Mouse (Mus musculus): ENCODE results near the gene Zfp746. TPM values are rescaled to one million over a fixed set of nuclear protein-coding genes. Genes with fewer than 3 reads are reported as not detected.

The Zfp746 gene
- polyA plus RNA-seq, 1 experiment from 2014 or later: 18.3 TPM

DNA sequence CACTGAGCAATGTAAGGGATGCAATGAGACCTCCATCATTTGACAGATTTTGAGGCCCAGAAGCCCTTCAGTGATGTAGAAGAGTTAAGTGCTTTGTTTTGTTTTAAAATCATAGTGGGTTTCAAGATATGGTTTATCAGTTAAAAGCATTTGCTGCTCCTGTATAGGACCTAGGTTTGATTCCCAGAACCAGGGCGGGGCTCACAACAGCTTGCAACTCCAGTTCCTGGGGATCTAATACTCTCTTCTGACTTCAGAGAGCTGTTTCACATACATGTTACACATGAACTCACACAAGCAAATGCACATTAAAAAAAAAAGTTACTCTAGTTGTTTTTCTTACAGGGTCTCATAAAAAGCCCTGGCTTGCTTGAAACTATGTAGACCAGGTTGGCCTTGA, 25.5 kb downstream of the Zfp746 start:
- H3K9ac ChIP-seq (ENCODE audit: low read depth, low read length): no peak overlapping the region
- H3K4me2 ChIP-seq (ENCODE audit: low read length): no peak overlapping the region
- no peak for ATAC-seq (replicated peaks; ENCODE audit: low FRiP score, low read depth)
- H3K4me3 ChIP-seq (replicated peaks; ENCODE audit: low read depth, low read length): no peak overlapping the region
- 96% methylated on average over 1 of the region's 1 CpGs for WGBS
- H3K27me3 ChIP-seq (ENCODE audit: insufficient read depth, low read length): no peaks in the 10 kb centered on the region
- no peak for TF ChIP-seq CTCF (IDR thresholded peaks at IDR 0.05; ENCODE audit: low read depth)
- no peaks in the 10 kb centered on the region for H3K4me1 ChIP-seq (replicated peaks; ENCODE audit: insufficient read depth, low read length)
- peaks cover 37% of the 10 kb centered on the region for H3K36me3 ChIP-seq (ENCODE audit: insufficient read depth, low read length)
- no peaks in the 10 kb centered on the region for H3K9me3 ChIP-seq (replicated peaks; ENCODE audit: low read length)
- no peak for DNase-seq (ENCODE audit: low spot score)
- H3K27ac ChIP-seq: no peak overlapping the region

DNA sequence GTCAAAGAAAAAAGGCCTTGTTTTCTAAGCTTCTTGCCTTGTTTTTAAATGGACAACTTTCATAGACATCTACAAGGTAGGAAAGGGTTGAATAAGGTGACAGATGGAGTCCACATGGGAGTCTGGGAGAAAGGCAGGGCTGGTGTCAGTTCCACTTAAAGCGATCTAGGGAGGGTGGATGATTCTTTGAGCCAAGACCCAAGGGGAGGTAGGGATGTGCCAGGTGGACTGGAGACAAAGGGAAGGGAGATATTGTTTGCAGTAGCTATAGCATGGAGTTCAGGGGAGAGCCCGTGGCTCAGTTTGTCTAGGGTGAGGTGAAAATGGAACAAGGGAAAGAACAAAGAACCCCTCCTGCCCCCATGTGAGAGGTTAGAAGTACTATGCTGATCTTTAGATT, 26.0 kb downstream of the Zfp746 start:
- DNase-seq (ENCODE audit: low spot score): no peak
- Histone ChIP-seq H3K4me1 (replicated peaks; ENCODE audit: insufficient read depth, low read length) (no peaks in the 10 kb centered on the region), H3K4me3 (replicated peaks; ENCODE audit: low read depth, low read length) (no peak overlapping the region), H3K9ac (ENCODE audit: low read depth, low read length) (no peak overlapping the region), H3K27ac (no peak overlapping the region), H3K36me3 (ENCODE audit: insufficient read depth, low read length) (peaks cover 33% of the 10 kb centered on the region), H3K4me2 (ENCODE audit: low read length) (no peak overlapping the region), H3K27me3 (ENCODE audit: insufficient read depth, low read length) (no peaks in the 10 kb centered on the region), H3K9me3 (replicated peaks; ENCODE audit: low read length) (no peaks in the 10 kb centered on the region)
- TF ChIP-seq CTCF (IDR thresholded peaks at IDR 0.05; ENCODE audit: low read depth): no peak
- WGBS: 86% methylated on average over 2 of the region's 2 CpGs
- no peak for ATAC-seq (replicated peaks; ENCODE audit: low FRiP score, low read depth)

DNA sequence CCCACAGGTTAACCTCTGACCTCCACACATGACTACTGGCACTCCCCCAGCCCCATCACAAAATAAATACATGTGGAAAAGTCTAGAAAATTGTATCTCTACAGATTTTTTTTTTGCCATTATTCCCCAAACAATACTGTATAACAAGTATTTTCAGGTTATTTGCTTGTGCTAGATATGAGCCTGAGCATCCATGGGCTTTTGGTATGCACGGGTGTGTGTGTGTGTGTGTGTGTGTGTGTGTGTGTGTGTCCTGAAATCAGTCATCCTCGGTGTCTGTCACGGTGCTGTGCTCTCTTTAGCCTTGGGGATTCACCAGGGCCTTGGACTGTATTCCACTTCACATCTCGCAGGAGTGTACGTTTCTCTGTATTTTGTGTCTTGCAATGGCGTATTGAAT, 34.3 kb downstream of the Zfp746 start:
- no peak overlapping the region for H3K4me3 ChIP-seq (replicated peaks; ENCODE audit: low read depth, low read length)
- ATAC-seq (replicated peaks; ENCODE audit: low FRiP score, low read depth): no peak
- no peak overlapping the region for H3K4me2 ChIP-seq (ENCODE audit: low read length)
- H3K36me3 ChIP-seq (ENCODE audit: insufficient read depth, low read length): no peaks in the 10 kb centered on the region
- H3K4me1 ChIP-seq (replicated peaks; ENCODE audit: insufficient read depth, low read length): no peaks in the 10 kb centered on the region
- no peak overlapping the region for H3K9ac ChIP-seq (ENCODE audit: low read depth, low read length)
- H3K27ac ChIP-seq: no peak overlapping the region
- 60% methylated on average over 6 of the region's 6 CpGs for WGBS
- DNase-seq (ENCODE audit: low spot score): peak; percentile 11
- no peaks in the 10 kb centered on the region for H3K9me3 ChIP-seq (replicated peaks; ENCODE audit: low read length)
- H3K27me3 ChIP-seq (ENCODE audit: insufficient read depth, low read length): no peaks in the 10 kb centered on the region
- no peak for TF ChIP-seq CTCF (IDR thresholded peaks at IDR 0.05; ENCODE audit: low read depth)

DNA sequence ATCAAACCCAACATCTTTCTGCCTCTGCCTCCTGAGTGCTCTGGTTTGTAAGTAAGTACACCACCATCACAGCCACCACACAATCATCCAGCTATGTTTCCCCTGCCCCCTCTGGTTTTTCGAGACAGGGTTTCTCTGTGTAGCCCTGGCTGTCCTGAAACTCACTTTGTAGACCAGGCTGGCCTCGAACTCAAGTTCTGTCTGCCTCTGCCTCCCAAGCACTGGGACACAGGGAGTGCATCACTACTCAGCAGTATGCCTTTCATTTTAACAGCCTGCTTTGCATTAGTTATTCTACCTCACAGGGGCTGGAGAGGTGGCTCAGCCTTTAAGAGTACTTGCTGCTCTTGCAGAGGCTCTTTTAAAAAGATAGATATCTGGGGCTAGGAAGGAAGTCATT, 34.7 kb downstream of the Zfp746 start:
- H3K4me1 ChIP-seq (replicated peaks; ENCODE audit: insufficient read depth, low read length): no peaks in the 10 kb centered on the region
- H3K27ac ChIP-seq: no peak overlapping the region
- no peak for TF ChIP-seq CTCF (IDR thresholded peaks at IDR 0.05; ENCODE audit: low read depth)
- no peaks in the 10 kb centered on the region for H3K9me3 ChIP-seq (replicated peaks; ENCODE audit: low read length)
- H3K36me3 ChIP-seq (ENCODE audit: insufficient read depth, low read length): no peaks in the 10 kb centered on the region
- H3K27me3 ChIP-seq (ENCODE audit: insufficient read depth, low read length): no peaks in the 10 kb centered on the region
- DNase-seq (ENCODE audit: low spot score) (peak; percentile 3), ATAC-seq (replicated peaks; ENCODE audit: low FRiP score, low read depth) (no peak)
- 78% methylated on average over 2 of the region's 2 CpGs for WGBS
- H3K4me3 ChIP-seq (replicated peaks; ENCODE audit: low read depth, low read length): no peak overlapping the region
- H3K4me2 ChIP-seq (ENCODE audit: low read length): no peak overlapping the region
- H3K9ac ChIP-seq (ENCODE audit: low read depth, low read length): no peak overlapping the region

DNA sequence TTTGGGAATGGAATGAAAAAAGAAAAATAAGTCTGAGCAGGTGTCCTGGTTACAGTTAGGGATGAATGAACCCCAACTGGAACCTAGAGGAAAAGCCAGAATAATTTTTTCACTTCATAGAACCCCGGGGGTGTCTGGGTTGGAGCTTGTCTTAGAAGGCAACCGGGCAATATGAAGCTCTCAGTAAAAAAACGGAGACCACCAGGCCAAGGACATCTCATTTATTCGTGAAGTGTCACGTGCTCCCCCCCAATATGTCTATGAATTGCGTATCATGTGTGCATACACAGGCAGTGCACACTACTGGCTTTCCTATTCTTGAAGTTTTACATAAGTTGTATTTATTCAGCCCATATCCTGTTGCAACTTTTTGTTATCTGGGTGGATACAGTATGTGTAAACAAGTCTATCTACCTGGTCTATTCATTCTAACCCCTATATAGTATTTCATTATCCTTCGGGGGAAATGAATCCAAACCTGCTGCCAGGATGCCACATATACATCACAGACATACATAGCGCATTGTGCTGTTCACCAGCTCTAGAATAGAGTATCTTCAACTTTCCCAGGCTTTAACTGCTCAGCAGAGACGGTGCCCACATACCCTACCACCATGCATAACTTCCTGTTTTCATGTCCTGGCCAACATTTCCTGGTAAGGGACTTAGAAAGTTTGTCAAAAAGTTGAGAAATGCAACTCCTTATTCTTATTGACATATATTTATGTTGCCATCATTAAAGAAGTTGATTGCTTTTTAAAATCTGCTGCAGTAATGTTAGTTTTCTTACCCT, 36.9 kb downstream of the Zfp746 start:
- ATAC-seq (replicated peaks; ENCODE audit: low FRiP score, low read depth) (no peak), DNase-seq (ENCODE audit: low spot score) (no peak)
- peak overlapping the region; percentile 68 for H3K4me3 ChIP-seq (replicated peaks; ENCODE audit: low read depth, low read length)
- H3K9me3 ChIP-seq (replicated peaks; ENCODE audit: low read length): no peaks in the 10 kb centered on the region
- 54% methylated on average over 9 of the region's 9 CpGs for WGBS
- H3K27me3 ChIP-seq (ENCODE audit: insufficient read depth, low read length): no peaks in the 10 kb centered on the region
- TF ChIP-seq CTCF (IDR thresholded peaks at IDR 0.05; ENCODE audit: low read depth): no peak
- H3K27ac ChIP-seq: no peak overlapping the region
- peak overlapping the region; percentile 80 for H3K4me2 ChIP-seq (ENCODE audit: low read length)
- no peaks in the 10 kb centered on the region for H3K4me1 ChIP-seq (replicated peaks; ENCODE audit: insufficient read depth, low read length)
- peak overlapping the region; percentile 93 for H3K9ac ChIP-seq (ENCODE audit: low read depth, low read length)
- peaks cover under 1% of the 10 kb centered on the region; the same call in 1 of the 2 replicates for H3K36me3 ChIP-seq (ENCODE audit: insufficient read depth, low read length)

DNA sequence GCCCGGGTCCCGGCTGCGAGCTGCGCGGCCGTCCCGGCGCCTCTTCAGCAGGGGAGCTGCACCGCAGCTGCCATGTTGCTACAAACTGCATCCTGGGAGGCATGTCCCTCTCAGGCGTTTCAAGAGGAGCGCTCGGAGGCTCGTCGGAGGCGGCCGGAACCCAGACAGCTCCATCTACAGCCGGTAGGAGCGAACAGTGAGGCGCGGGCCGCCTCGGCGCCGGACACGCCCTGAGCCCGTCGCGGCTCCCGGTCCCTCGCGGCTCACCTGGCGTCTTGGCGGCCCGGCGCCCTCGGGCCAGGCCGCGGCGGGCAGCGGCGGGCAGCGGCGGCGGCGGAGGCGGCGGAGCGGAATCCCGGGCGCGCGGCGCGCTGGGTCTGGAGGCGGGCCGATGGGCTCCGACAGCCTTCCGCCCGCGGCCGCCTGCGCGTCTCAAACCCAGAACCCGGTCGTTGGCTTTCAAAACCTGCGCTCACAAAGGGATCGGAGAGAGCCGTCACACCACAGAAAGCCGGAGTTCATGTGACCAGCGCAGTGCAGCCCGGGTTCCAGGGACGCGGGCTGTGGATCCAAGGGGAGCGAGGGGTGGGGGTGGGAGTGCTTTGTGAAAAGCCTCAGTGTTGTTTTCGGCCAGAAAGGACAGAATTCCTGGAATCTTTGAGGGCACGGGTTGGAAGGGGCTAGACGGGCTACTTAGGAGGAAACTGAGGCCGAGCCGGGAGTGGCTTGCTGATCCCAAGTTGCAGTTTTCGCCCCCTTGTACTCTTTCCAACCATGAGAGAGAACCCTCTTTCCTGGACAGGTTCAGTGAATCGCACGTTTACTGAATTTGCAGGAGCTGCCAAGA, 37.7 kb downstream of the Zfp746 start, which contains the start of gene Zfp777:
Zfp777 (minus strand) TSS at position 486 of the 847 bp plus-strand sequence.
- under 1% methylated on average over 76 of the region's 82 CpGs for WGBS
- H3K4me3 ChIP-seq (replicated peaks; ENCODE audit: low read depth, low read length): peak within 1 kb of the TSS; percentile 80
- DNase-seq (ENCODE audit: low spot score) (peak; percentile 93), ATAC-seq (replicated peaks; ENCODE audit: low FRiP score, low read depth) (peak; percentile 90)
- H3K4me1 ChIP-seq (replicated peaks; ENCODE audit: insufficient read depth, low read length): no peaks in the 10 kb centered on the region
- TF ChIP-seq CTCF (IDR thresholded peaks at IDR 0.05; ENCODE audit: low read depth): peak; percentile 52
- no peaks in the 10 kb centered on the region for H3K27me3 ChIP-seq (ENCODE audit: insufficient read depth, low read length)
- peak within 1 kb of the TSS; percentile 93 for H3K9ac ChIP-seq (ENCODE audit: low read depth, low read length)
- peak within 1 kb of the TSS; percentile 94 for H3K27ac ChIP-seq
- peaks cover 8% of the 10 kb centered on the region for H3K36me3 ChIP-seq (ENCODE audit: insufficient read depth, low read length)
- H3K9me3 ChIP-seq (replicated peaks; ENCODE audit: low read length): no peaks in the 10 kb centered on the region
- peak within 1 kb of the TSS; percentile 80 for H3K4me2 ChIP-seq (ENCODE audit: low read length)
